Mouse (Mus musculus) left cerebral cortex, adult 8-10 months (tissue): ENCODE measurements at regions not wholly inside any gene's neighbourhood (a gene's known extent, or its start where the extent isn't known, plus 50 kb on each side); places are given as distances from the start of the nearest gene placed in this dataset.

Experiments used
- DNase-seq, 2 experiments: peaks; one replicate each; pipeline ENCODE4 v3.0.0; 2022; ENCODE audit warnings: low spot score in 2 of 2

DNA sequence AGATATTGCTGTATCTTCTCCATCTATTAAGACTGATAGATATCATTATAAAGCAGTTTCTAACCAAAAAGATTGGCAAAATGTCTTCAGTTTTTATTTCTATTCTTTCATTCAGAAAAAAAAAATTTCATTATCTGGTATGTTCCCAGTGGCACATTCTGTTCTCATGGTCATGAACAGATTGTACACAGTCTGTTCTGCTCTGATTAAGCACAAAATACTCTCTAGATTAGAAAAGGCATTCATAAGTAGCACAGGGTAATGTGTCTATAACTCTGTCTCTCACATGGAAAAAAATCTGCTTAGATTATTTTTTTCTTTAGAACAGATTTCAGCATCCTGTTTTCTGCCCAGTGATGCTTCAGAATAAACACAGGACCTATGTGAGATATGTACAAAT, 306.3 kb upstream of the Gm21830 start:
- no peak for DNase-seq

DNA sequence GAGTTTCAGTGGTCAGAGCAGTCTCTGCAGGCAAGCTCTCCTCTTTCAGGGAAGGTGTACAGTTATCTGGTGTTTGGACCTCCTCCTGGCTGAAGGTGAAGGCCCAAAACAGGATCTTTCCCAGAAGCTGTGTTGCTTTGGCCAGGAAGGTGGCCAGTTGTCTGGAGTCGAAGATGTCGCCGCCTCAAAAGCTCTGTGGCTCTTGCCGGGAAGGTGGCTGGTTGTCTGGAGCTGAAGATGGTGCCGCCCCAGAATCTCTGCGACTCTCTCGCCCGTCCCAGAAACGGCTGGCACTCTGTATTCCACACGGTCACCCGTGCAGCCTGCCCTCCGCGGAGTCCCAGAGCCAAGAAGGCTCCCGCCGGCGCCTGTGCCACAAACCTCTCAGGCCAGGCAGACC, 304.7 kb upstream of the Scn7a start:
- peak; percentile 1 to 3 for DNase-seq

DNA sequence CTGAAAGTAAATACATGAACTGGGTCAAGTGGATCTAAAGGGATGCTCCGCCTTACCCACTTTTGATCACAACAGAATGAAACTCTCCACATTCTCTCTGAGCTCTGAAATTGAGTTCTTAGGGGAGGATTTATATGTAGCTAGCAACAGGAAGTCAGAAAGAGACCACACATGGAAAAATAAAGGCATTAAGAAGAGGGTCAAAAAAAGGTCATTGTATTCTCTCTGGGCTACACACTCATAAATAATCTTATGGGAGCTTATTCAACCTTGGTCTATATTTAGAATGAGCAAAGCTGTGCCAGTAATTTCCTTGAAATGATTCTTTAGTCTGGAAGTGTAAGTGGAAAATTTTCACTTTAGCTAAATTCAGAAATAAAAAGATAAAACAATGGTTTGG, 284.2 kb upstream of the Scn7a start:
- no peak for DNase-seq
